Mouse (Mus musculus) liver, adult 2 months (tissue): ENCODE data around the gene Maml3. TPM values are rescaled to one million over a fixed set of nuclear protein-coding genes. Genes with fewer than 3 reads are reported as not detected.
A peak's percentile ranks its signal among the peaks of the same experiment; 100 is the strongest.

Source experiments
- DNase-seq: peaks from one replicate; pipeline ENCODE4 v3.0.0-alpha.2; 2011; ENCODE audit warnings: low read depth, low spot score; ENCODE audit errors: extremely low read depth
- H3K27ac ChIP-seq: fragments of 200-500 bp; replicated peaks from 2 replicates; pipeline ENCODE4 v1.5.1; 2012; ENCODE audit warnings: low read depth, mild to moderate bottlenecking, control low read depth, inconsistent platforms, low read length; ENCODE audit not compliant: insufficient read depth
- H3K27me3 ChIP-seq: fragments of 200-500 bp; 2 replicates; pipeline ENCODE4 v1.6.1; 2012; ENCODE audit warnings: mild to moderate bottlenecking, moderate library complexity, low read length, inconsistent platforms; ENCODE audit not compliant: control insufficient read depth, insufficient read depth
- H3K36me3 ChIP-seq: fragments of 200-500 bp; 2 replicates; pipeline ENCODE4 v1.6.1; 2012; ENCODE audit warnings: low read length, inconsistent platforms; ENCODE audit not compliant: control insufficient read depth, insufficient read depth
- H3K4me1 ChIP-seq: fragments of 200-500 bp; 2 replicates; pipeline ENCODE4 v1.6.1; 2011; ENCODE audit warnings: low read length; ENCODE audit not compliant: control insufficient read depth, insufficient read depth
- H3K4me3 ChIP-seq: fragments of 200-500 bp; 2 replicates; pipeline ENCODE4 v1.5.1; 2011; ENCODE audit warnings: low read depth, mild to moderate bottlenecking, control low read depth, low read length, moderate library complexity; ENCODE audit not compliant: insufficient read depth
- H3K79me2 ChIP-seq: fragments of 200-500 bp; 2 replicates; pipeline ENCODE4 v1.6.1; 2012; ENCODE audit warnings: inconsistent platforms, mild to moderate bottlenecking, low read length, moderate library complexity; ENCODE audit not compliant: control insufficient read depth, insufficient read depth
- H3K9ac ChIP-seq: fragments of 200-500 bp; 2 replicates; pipeline ENCODE4 v1.6.1; 2012; ENCODE audit warnings: low read depth, mild to moderate bottlenecking, control low read depth, inconsistent platforms, low read length
- CTCF ChIP-seq: fragments of 200-500 bp; IDR thresholded peaks from 2 replicates; pipeline ENCODE4 v1.5.1; 2011; ENCODE audit warnings: low read depth, low read length, control low read depth
- POLR2A ChIP-seq: fragments of 200-500 bp; IDR thresholded peaks from 2 replicates; pipeline ENCODE4 v1.6.1; 2011; ENCODE audit warnings: low read length, control low read depth; ENCODE audit not compliant: insufficient read depth; ENCODE audit errors: extremely low read depth
- WGBS: fragments of 180-500 bp; shearing (Covaris S2); methylation state at CpG from one replicate; pipeline ENCODE4 v1.1.7; 2018; 5-methylcytosine and 5-hydroxymethylcytosine counted together
- polyA plus RNA-seq: library from polyadenylated mRNA; depleted of rRNA; stranded (reverse); fragments of >200 nt; gene quantifications from 2 replicates; pipeline ENCODE4 v1.2.3, GENCODE M21; 2012
- total RNA-seq: library from RNA; depleted of rRNA; stranded (reverse); fragments of >200 nt; gene quantifications from 2 replicates; pipeline ENCODE4 v1.2.3, GENCODE M21; 2014

Maml3 gene
- total and polyA plus RNA-seq, 2 experiments, result 0.64 to 0.92 TPM

GRCm38 (mm10) chr3:51838696-51839352 lies 266.1 kb downstream of the Maml3 start:
- WGBS, result 87% methylated on average over 5 of the region's 5 CpGs
- DNase-seq, result no peak
- Histone ChIP-seq H3K4me3 (no peak overlapping the region), H3K9ac (no peak overlapping the region), H3K36me3 (no peaks in the 10 kb centered on the region), H3K27ac (no peak overlapping the region), H3K27me3 (no peaks in the 10 kb centered on the region), H3K4me1 (no peaks in the 10 kb centered on the region), H3K79me2 (no peaks in the 10 kb centered on the region)
- TF ChIP-seq POLR2A, result no peak
- no peak for TF ChIP-seq CTCF

GRCm38 (mm10) chr3:51832985-51833384 lies 271.9 kb downstream of the Maml3 start:
- Histone ChIP-seq H3K9ac (no peak overlapping the region), H3K36me3 (no peaks in the 10 kb centered on the region), H3K27me3 (no peaks in the 10 kb centered on the region), H3K79me2 (no peaks in the 10 kb centered on the region), H3K27ac (no peak overlapping the region), H3K4me3 (no peak overlapping the region), H3K4me1 (no peaks in the 10 kb centered on the region)
- no peak for DNase-seq
- 55% methylated on average over 15 of the region's 15 CpGs for WGBS
- TF ChIP-seq POLR2A, result no peak
- no peak for TF ChIP-seq CTCF

GRCm38 (mm10) chr3:51830821-51831429 lies 274.0 kb downstream of the Maml3 start:
- no peaks in the 10 kb centered on the region for H3K79me2 ChIP-seq
- H3K4me1 ChIP-seq, result no peaks in the 10 kb centered on the region
- no peak overlapping the region for H3K4me3 ChIP-seq
- no peaks in the 10 kb centered on the region for H3K27me3 ChIP-seq
- H3K27ac ChIP-seq, result no peak overlapping the region
- 51% methylated on average over 9 of the region's 9 CpGs for WGBS
- DNase-seq, result peak; percentile 18
- TF ChIP-seq CTCF (no peak), POLR2A (no peak)
- H3K36me3 ChIP-seq, result no peaks in the 10 kb centered on the region
- no peak overlapping the region for H3K9ac ChIP-seq

DNA sequence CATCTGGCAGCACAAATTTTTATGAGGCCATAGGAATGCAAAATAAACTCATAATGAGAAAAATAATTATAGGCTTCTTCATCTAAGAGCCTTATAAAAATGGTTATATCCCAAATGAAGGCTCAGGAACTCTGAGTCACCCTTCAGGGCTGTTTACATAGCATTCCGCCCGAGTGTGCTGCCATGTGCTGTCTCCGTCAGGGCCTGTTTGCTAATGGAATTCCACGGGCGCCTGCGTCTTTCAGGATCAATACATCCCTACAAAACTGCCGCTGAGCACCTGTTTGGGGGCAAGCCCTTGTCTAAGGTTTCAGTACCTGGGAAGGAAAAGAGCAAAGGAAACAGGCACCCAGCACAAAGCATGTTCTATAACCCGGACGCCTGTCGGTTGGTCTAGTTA lies 279.3 kb downstream of the Maml3 start:
- Histone ChIP-seq H3K36me3 (no peaks in the 10 kb centered on the region), H3K4me1 (no peaks in the 10 kb centered on the region), H3K27ac (no peak overlapping the region), H3K79me2 (no peaks in the 10 kb centered on the region), H3K9ac (no peak overlapping the region), H3K4me3 (no peak overlapping the region), H3K27me3 (no peaks in the 10 kb centered on the region)
- 38% methylated on average over 10 of the region's 10 CpGs for whole genome bisulfite sequencing
- no peak for DNase-seq
- TF ChIP-seq CTCF (no peak), POLR2A (no peak)

- WGBS, result 97% methylated on average over 9 of the region's 9 CpGs
- Histone ChIP-seq H3K9ac (no peak overlapping the region), H3K27ac (no peak overlapping the region), H3K27me3 (no peaks in the 10 kb centered on the region), H3K4me3 (no peak overlapping the region), H3K36me3 (no peaks in the 10 kb centered on the region), H3K79me2 (no peaks in the 10 kb centered on the region), H3K4me1 (no peaks in the 10 kb centered on the region)
- TF ChIP-seq POLR2A, result no peak
- no peak for TF ChIP-seq CTCF
- no peak for DNase-seq
Observed at GRCm38 (mm10) chr3:51824506-51824905, 280.4 kb downstream of the Maml3 start.

DNA sequence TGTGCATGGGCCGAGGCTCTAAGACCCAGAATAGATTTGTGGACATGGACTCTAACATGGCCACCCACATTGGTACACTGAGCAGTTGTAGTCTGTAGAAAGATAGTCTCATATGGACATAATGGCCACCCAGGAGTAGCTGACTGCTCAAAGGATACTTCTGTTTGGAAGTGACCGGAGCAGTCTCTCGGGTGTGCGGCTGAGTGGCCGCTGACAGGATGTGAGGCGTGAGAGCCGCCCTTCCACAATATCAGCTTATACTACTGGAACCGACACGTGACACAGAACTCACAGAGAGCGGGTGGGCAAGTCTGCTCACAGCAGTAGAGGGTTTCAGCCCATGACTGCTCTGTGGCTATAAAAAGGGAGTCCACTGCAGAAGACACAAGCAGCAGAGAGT lies 283.3 kb downstream of the Maml3 start:
- no peak for DNase-seq
- TF ChIP-seq CTCF (no peak), POLR2A (no peak)
- no peak overlapping the region for H3K9ac ChIP-seq
- no peaks in the 10 kb centered on the region for H3K36me3 ChIP-seq
- no peaks in the 10 kb centered on the region for H3K27me3 ChIP-seq
- no peaks in the 10 kb centered on the region for H3K79me2 ChIP-seq
- H3K4me3 ChIP-seq, result no peak overlapping the region
- no peak overlapping the region for H3K27ac ChIP-seq
- no peaks in the 10 kb centered on the region for H3K4me1 ChIP-seq
- 86% methylated on average over 10 of the region's 10 CpGs for WGBS
